Mouse (Mus musculus) left cerebral cortex, postnatal 36 days (tissue): ENCODE measurements around the gene Cyp2d12. TPM values are rescaled to one million over a fixed set of nuclear protein-coding genes. Genes with fewer than 3 reads are reported as not detected.
"Not testable (repeated sequence)": the region's sequence is repeated elsewhere in the genome, so short reads cannot be mapped to it uniquely, and the experiment has no call there.

Experiments used
- DNase-seq, 2 experiments: peaks; one replicate each; pipeline ENCODE4 v3.0.0; 2021 to 2022; ENCODE audit warnings: low spot score in 2 of 2, mixed read lengths in 1 of 2
- intact Hi-C: fragments of 180-260 bp; cut with DNase I; formaldehyde crosslinking; loops from one replicate; pipeline ENCODE4 v1.15.1; 2025
- microRNA-seq: library from miRNA; unstranded; fragments of <30 nt; microRNA quantifications from one replicate; pipeline ENCODE4 v1.2.0, GENCODE M21; 2022
- total RNA-seq, 2 experiments: library from RNA; stranded (reverse); gene quantifications; 2 replicates each; pipeline ENCODE4 v1.2.3; 2021

Gene Cyp2d12
- not detected for total RNA-seq

DNA sequence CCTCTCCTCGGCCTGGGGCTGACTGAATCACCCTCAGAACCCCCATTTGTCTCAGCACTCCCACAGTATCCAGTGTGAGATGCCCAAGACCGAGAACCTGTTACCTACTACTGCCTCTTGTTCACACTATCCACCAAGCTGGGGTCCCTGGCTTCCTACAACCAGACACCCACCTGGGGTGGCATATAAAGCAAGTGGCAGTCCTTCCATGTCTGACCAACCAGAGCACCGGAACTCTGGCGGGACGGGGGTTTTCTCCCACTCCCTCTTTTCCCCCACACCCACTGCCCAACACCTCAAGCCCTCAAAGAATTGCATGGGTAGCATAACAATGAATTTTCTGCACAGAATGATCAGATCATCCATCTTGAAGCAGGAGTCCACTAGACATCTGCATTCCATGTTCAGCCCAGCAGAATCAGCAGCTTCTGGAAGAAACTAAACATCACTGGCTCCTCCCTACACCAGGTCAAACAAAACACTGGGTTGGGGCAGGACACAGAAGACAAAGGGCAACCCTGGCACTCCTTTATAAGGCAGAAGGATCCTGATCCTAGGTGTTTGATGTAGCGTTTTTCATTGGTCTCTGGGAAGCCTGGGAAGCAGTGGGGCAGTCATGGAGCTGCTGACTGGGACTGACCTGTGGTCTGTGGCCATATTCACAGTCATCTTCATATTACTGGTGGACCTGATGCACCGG, at the start of gene Cyp2d12:
Cyp2d12 (plus strand) TSS at position 542 of the 700 bp plus-strand sequence.
- DNase-seq, result no peak
- intact Hi-C loops, result no loop called here

GRCm38 (mm10) chr15:82506971-82507370, 47.9 kb upstream of the Cyp2d12 start:
- intact Hi-C loops, result no loop called here
- no peak for DNase-seq

GRCm38 (mm10) chr15:82507740-82508139, 47.1 kb upstream of the Cyp2d12 start:
- intact Hi-C loops, DNase-seq: not testable (repeated sequence)

DNA sequence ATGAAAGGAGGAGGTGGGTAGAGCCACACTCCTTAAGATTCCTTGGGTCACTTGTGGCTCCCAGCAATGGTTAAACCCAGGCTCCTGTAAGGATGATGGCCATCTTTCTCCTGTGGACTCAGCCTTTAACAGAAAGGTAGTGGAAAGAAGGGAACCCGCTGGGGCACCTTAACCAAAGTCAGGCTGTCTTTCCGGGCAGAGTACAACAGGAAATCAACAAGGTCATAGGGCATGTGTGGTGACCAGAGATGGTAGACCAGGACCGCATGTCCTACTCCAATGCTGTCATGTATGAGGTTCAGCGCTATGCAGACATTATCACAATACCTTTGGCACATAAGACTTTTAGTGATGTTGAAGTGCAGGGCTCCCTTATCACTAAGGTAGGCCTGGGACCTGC, 45.4 kb upstream of the Cyp2d12 start:
- intact Hi-C loops, DNase-seq: not testable (repeated sequence)

- intact Hi-C loops, DNase-seq: not testable (repeated sequence)
These were observed 44.4 kb upstream of the Cyp2d12 start for GRCm38 (mm10) chr15:82510500-82510899.

GRCm38 (mm10) chr15:82512111-82512510, 42.8 kb upstream of the Cyp2d12 start:
- intact Hi-C loops, DNase-seq: not testable (repeated sequence)

- DNase-seq, intact Hi-C loops: not testable (repeated sequence)
These were observed 38.7 kb upstream of the Cyp2d12 start for GRCm38 (mm10) chr15:82516174-82516573.

DNA sequence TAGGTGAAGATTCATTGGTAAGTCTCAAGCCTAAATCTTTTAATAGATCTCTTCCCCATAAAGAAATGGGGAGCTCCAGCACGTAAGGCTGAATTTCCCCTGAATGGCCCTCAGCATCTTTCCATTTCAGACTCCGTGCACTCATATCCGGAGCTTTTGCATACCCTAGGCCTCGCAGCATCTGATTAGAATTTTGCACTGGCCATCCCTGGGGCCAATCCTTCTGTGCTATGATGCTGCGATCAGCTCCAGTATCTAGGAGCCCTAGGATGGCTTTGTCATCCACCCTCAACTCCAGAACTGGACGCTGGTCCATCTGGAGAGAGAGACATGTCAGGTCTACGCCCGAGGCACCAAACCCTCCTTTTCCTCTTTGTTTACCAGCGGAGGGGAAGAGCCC, 27.5 kb upstream of the Cyp2d12 start:
- intact Hi-C loops, result not testable (repeated sequence)

DNA sequence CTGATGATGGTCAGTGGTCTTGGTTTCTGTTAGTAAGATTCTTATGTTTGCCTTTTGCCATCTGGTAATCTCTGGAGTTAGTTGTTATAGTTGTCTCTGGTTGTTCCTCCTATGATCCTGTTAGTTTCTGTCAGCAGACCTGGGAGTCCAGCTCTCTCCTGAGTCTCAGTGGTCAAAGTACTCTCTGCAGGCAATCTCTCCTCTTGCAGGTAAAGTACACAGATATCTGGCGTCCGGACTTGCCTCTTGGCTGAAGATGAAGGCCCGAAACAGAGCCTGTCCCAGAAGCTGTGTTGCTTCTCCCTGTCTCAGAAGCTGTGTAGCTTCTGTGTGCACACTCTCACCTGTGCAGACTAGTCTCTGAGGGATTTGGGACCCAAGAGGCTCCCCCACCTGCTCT, 22.2 kb upstream of the Cyp2d12 start:
- intact Hi-C loops, DNase-seq: not testable (repeated sequence)

More for the DNA sequence above, 27.5 kb upstream of the Cyp2d12 start:
- DNase-seq, result not testable (repeated sequence)

- DNase-seq, intact Hi-C loops: not testable (repeated sequence)
These were observed 11.9 kb upstream of the Cyp2d12 start for GRCm38 (mm10) chr15:82542976-82543375.

- DNase-seq, intact Hi-C loops: not testable (repeated sequence)
These were observed 10.3 kb upstream of the Cyp2d12 start for GRCm38 (mm10) chr15:82544561-82544960.

DNA sequence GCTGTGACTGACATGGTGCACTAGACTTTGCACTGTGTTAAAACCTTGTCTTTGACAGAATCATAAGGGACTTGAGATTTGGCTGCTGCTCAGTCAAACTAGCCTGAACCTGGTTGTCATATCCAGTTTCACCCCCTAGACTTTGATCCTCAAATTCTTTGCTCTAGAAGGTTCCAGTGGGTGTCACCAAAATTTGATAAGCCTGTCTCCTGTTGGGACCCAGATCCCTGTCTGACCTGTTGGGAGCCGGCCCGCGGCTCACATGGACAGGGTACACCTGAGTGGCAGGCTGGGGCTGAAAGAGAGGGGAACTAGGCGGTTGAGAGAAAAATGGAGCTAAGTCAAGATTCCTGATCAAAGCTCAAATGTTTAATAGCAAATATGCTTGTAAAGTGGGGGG, 7.1 kb upstream of the Cyp2d12 start:
- DNase-seq, intact Hi-C loops: not testable (repeated sequence)

DNA sequence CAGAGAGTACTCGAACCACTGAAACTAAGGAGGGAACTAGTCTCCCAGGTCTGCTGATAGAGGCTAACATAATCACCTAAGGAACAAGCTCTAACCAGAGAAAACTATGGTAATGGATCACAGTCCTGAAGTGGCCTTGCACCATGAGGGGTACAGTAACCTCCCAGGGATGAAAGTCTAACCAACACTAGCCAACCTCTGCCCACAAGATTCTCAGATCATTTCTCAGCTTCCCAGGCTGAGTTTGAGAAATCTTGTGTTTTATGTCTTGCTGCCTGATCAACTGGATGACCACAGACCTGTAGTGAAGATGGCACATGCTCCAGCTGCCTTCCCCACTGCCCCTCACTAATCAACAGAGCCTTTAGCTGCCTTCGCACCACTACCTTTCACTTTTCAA, 1.7 kb upstream of the Cyp2d12 start:
- DNase-seq, intact Hi-C loops: not testable (repeated sequence)

DNA sequence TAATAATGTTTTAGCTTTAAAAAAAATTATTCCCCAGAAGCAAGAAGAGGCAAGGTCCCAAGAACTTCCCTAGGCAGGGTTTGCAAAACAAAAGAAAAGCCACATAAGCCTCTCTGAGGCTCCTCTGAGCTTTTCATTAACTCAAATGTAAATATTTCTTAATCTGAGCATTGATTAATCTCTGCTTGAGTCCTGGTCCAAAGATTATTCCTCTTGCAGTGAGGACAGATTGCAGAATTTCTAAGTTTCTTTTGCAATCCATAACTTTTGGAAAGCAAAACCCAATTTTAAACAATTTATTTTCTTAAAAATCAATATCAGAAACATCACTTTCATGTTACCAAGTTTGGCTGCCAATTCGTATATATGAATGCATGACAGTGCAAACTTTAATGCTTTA, 18.0 kb downstream of the Cyp2d12 start:
- intact Hi-C loops, result no loop called here
- no peak for DNase-seq

DNA sequence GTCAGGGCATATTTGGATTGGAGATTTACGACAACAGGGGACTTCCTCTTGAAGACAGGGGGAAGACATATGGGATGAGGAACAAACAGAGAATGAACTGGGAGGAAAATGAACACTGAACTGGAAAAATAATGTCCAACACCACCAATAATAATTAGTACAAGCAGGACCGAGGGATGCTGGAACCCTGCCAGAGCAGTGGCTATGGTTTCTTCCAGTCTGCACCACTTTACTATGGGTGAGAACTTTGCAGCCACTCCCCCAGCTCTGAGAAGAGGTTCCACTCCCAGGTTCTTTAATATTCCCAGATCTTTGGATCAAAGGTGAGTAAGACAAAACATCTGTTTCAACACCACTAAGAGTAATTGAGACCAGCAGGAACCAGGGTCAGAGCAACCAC, 24.2 kb downstream of the Cyp2d12 start:
- DNase-seq, result no peak
- intact Hi-C loops, result no loop called here

DNA sequence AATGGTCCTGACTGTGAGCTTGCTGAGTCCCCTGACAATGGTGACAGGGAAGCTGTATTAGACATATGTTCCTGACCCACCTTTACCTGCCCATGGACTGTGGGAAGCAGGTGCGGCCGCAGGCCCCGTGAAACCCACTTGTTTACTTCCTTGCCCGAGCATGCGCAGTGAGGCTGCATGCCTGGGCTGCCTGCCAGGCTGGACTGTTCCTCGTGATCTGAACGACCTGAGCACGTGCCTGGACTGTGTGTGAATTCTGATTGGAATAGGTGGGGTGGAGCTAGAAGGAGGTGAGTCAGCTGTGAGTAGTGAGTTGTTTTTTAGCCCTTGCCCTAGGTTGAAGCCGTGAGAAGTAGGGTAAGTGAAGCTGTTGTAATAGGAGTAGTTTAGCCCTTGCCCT, 27.7 kb downstream of the Cyp2d12 start:
- DNase-seq, result no peak
- intact Hi-C loops, result no loop called here

Small RNAs within 50 kb of the gene (microRNA-seq; reads per million reads assigned to microRNA genes)
- not detected for gene Gm27924
- not detected for gene Gm28023

Other genes starting within 250 kb of the Cyp2d12 start
- gene Naga, start 216.1 kb upstream of the Cyp2d12 start, total RNA-seq, result 10 to 100 TPM; 35.9 to 39.3 TPM
- gene Pheta2, start 216.1 kb upstream of the Cyp2d12 start, total RNA-seq, result 1 to 10 TPM in 1 of 2 experiments, under 1 TPM in 1; 0.57 to 1.4 TPM
- gene Smdt1, start 216.1 kb upstream of the Cyp2d12 start, total RNA-seq, result 100 to 1,000 TPM; 127 to 144 TPM
- 100 to 1,000 TPM; 198 to 199 TPM for gene Ndufa6, start 200.8 kb upstream of the Cyp2d12 start, total RNA-seq
- 10 to 100 TPM; 27.6 to 32.4 TPM for gene Cyp2d22, start 174.8 kb upstream of the Cyp2d12 start, total RNA-seq
- gene Cyp2d11, start 161.1 kb upstream of the Cyp2d12 start, total RNA-seq, result under 1 TPM in 1 of 2 experiments, not detected in 1; 0.27 TPM
- not detected for gene Cyp2d10, start 147.9 kb upstream of the Cyp2d12 start, total RNA-seq
- not detected for gene Cyp2d9, start 121.6 kb upstream of the Cyp2d12 start, total RNA-seq
- gene Cyp2d34, start 65.9 kb downstream of the Cyp2d12 start, total RNA-seq, result not detected
- gene Cyp2d40, start 209.1 kb downstream of the Cyp2d12 start, total RNA-seq, result not detected
- under 1 TPM in 1 of 2 experiments, not detected in 1; 0.25 TPM for gene Cyp2d26, start 239.2 kb downstream of the Cyp2d12 start, total RNA-seq